25 mouse cellular contexts compared by ENCODE assay signal in the genomic region with DNA sequence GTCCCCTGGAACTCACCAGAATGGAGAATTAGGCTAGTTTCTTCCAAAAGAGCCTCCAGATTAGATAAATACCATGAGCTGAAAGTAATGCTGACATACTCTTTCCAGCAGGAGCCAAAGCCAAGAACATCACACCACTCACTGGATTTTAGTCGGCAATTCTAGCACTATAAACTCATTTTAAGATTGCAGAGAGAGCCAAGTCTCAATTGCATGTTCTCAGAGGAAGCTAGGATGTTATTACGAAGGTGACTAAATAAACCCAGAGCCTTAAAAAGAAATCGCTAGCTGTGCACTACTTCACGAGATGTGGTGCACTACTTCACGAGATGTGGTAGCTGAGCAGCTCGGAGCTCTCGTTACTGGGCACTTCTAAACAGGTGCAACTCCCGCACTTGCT. TPM values are rescaled to one million over a fixed set of nuclear protein-coding genes. Genes with fewer than 3 reads are reported as not detected.
A peak's percentile ranks its signal among the peaks of the same experiment; 100 is the strongest.
DNase-seq lines count a peak whose midpoint lies in the region; ATAC-seq and TF ChIP-seq lines count a peak whose summit lies in the region.
"Had no signal": no experiment of that assay in that cellular context is flagged by ENCODE, and none has a peak within 500 bp of the region (broad histone marks: within the 10 kb centered on the region; RNA-seq: fewer than 3 reads in every experiment).

No protein-coding gene starts in this region.

- H3K4me1 ChIP-seq in forebrain, postnatal 0 days (ENCODE audit: insufficient read depth) = no peaks in the 10 kb centered on the region
- no peaks in the 10 kb centered on the region for H3K4me1 ChIP-seq in forebrain, embryonic 12.5 days
- H3K4me1 ChIP-seq in midbrain, embryonic 11.5 days (ENCODE audit: control insufficient read depth, insufficient read depth, low read length) = no peaks in the 10 kb centered on the region
- no peaks in the 10 kb centered on the region for H3K4me1 ChIP-seq in midbrain, embryonic 16.5 days (ENCODE audit: control insufficient read depth, insufficient read depth, low read length)
- H3K4me1 ChIP-seq: embryonic facial prominence, embryonic 12.5 days; embryonic facial prominence, embryonic 15.5 days; forebrain, embryonic 15.5 days had no signal

- no peak overlapping the region for H3K9ac ChIP-seq in forebrain, postnatal 0 days
- H3K9ac ChIP-seq in forebrain, embryonic 12.5 days = no peak overlapping the region
- H3K9ac ChIP-seq in midbrain, embryonic 11.5 days (ENCODE audit: low read length) = no peak overlapping the region
- H3K9ac ChIP-seq in midbrain, embryonic 16.5 days (ENCODE audit: low read depth, low read length) = no peak overlapping the region
- H3K9ac ChIP-seq: embryonic facial prominence, embryonic 12.5 days; embryonic facial prominence, embryonic 15.5 days; forebrain, embryonic 15.5 days; hindbrain, embryonic 14.5 days had no signal

- H3K36me3 ChIP-seq in forebrain, postnatal 0 days (ENCODE audit: insufficient read depth) = no peaks in the 10 kb centered on the region
- H3K36me3 ChIP-seq in forebrain, embryonic 12.5 days (replicated peaks) = peaks cover 25% of the 10 kb centered on the region
- peaks cover 7% of the 10 kb centered on the region for H3K36me3 ChIP-seq in midbrain, embryonic 11.5 days (ENCODE audit: control insufficient read depth, insufficient read depth, low read length)
- no peaks in the 10 kb centered on the region for H3K36me3 ChIP-seq in midbrain, embryonic 16.5 days (ENCODE audit: control insufficient read depth, insufficient read depth, low read length)
- H3K36me3 ChIP-seq: forebrain, embryonic 15.5 days had no signal

- H3K9me3 ChIP-seq in forebrain, postnatal 0 days (ENCODE audit: low read length) = no peaks in the 10 kb centered on the region
- no peaks in the 10 kb centered on the region for H3K9me3 ChIP-seq in forebrain, embryonic 12.5 days
- H3K9me3 ChIP-seq in midbrain, embryonic 11.5 days (ENCODE audit: control insufficient read depth, low read length) = no peaks in the 10 kb centered on the region
- no peaks in the 10 kb centered on the region for H3K9me3 ChIP-seq in midbrain, embryonic 16.5 days (replicated peaks; ENCODE audit: control insufficient read depth, low read length, poor library complexity, severe bottlenecking)
- H3K9me3 ChIP-seq: embryonic facial prominence, embryonic 12.5 days; embryonic facial prominence, embryonic 15.5 days; forebrain, embryonic 15.5 days had no signal

- ATAC-seq in forebrain, postnatal 0 days = 0 out of 2 replicates have a peak, but pooled peaks have one; percentile 14
- ATAC-seq in forebrain, embryonic 12.5 days (ENCODE audit: low FRiP score) = no peak
- no peak for ATAC-seq in midbrain, embryonic 11.5 days (ENCODE audit: low FRiP score)
- ATAC-seq in midbrain, embryonic 16.5 days = no peak
- ATAC-seq: forebrain, embryonic 15.5 days; hindbrain, postnatal 0 days; inflammation-experienced regulatory T-cells, adult 6 months; Patski had no signal

- DNase-seq in forebrain, postnatal 0 days = peak; percentile 11
- peak; percentile 21 to 26 for DNase-seq in heart, postnatal 10 days
- no peak for DNase-seq in heart, postnatal 36 days
- DNase-seq in midbrain, embryonic 11.5 days (ENCODE audit: low spot score, missing footprints) = peak; percentile 14
- peak; percentile 27 for DNase-seq in right cerebral cortex, postnatal 25 days
- no peak for DNase-seq in right cerebral cortex, postnatal 10 days (ENCODE audit: low spot score in 2 of 2)
- DNase-seq: adrenal gland, postnatal 10 days; adrenal gland, postnatal 36 days; cerebellum, adult 11 months; cerebellum, adult 2 months; cerebellum, adult 9-11 months; cerebellum, postnatal 25 days; gastrocnemius, postnatal 25 days; heart, adult 2 months; heart, postnatal 4 days had no signal

- H3K4me2 ChIP-seq in forebrain, postnatal 0 days (ENCODE audit: low read depth) = no peak overlapping the region
- no peak overlapping the region for H3K4me2 ChIP-seq in forebrain, embryonic 12.5 days
- no peak overlapping the region for H3K4me2 ChIP-seq in midbrain, embryonic 11.5 days
- H3K4me2 ChIP-seq in midbrain, embryonic 16.5 days (ENCODE audit: low read length) = no peak overlapping the region
- H3K4me2 ChIP-seq: embryonic facial prominence, embryonic 12.5 days; embryonic facial prominence, embryonic 15.5 days; forebrain, embryonic 15.5 days; heart, embryonic 11.5 days; hindbrain, embryonic 14.5 days had no signal

- TF ChIP-seq CTCF in forebrain, postnatal 0 days (IDR thresholded peaks at IDR 0.05; ENCODE audit: low read depth) = no peak

- H3K27ac ChIP-seq in forebrain, postnatal 0 days (ENCODE audit: low read depth, low read length) = no peak overlapping the region
- no peak overlapping the region for H3K27ac ChIP-seq in forebrain, embryonic 12.5 days
- H3K27ac ChIP-seq in midbrain, embryonic 11.5 days (ENCODE audit: low read depth, low read length) = no peak overlapping the region
- H3K27ac ChIP-seq in midbrain, embryonic 16.5 days (ENCODE audit: low read length) = no peak overlapping the region
- H3K27ac ChIP-seq: embryonic facial prominence, embryonic 12.5 days; embryonic facial prominence, embryonic 15.5 days; forebrain, embryonic 15.5 days; heart, adult 2 months; hindbrain, embryonic 14.5 days; hindbrain, postnatal 0 days had no signal

- intact Hi-C loops in heart, postnatal 10 days (cut with DNase I) = no loop called here
- intact Hi-C loops in heart, postnatal 36 days (cut with DNase I) = no loop called here

- no peak overlapping the region for H3K4me3 ChIP-seq in forebrain, postnatal 0 days (ENCODE audit: low read depth, low read length)
- no peak overlapping the region for H3K4me3 ChIP-seq in forebrain, embryonic 12.5 days (replicated peaks)
- H3K4me3 ChIP-seq in midbrain, embryonic 11.5 days (ENCODE audit: low read depth, low read length) = no peak overlapping the region
- H3K4me3 ChIP-seq in midbrain, embryonic 16.5 days (ENCODE audit: low read depth, low read length) = no peak overlapping the region
- H3K4me3 ChIP-seq: embryonic facial prominence, embryonic 12.5 days; embryonic facial prominence, embryonic 15.5 days; forebrain, embryonic 15.5 days; heart, adult 2 months had no signal

- 69% methylated on average over 8 of the region's 8 CpGs for WGBS in forebrain, postnatal 0 days
- 85% methylated on average over 8 of the region's 8 CpGs for WGBS in forebrain, embryonic 12.5 days
- 94% methylated on average over 8 of the region's 8 CpGs for WGBS in midbrain, embryonic 11.5 days
- WGBS in midbrain, embryonic 16.5 days = 86% methylated on average over 8 of the region's 8 CpGs

- H3K27me3 ChIP-seq in forebrain, postnatal 0 days (ENCODE audit: insufficient read depth, low read length) = no peaks in the 10 kb centered on the region
- no peaks in the 10 kb centered on the region for H3K27me3 ChIP-seq in forebrain, embryonic 12.5 days
- H3K27me3 ChIP-seq in midbrain, embryonic 11.5 days (ENCODE audit: control insufficient read depth, insufficient read depth, low read length) = no peaks in the 10 kb centered on the region
- no peaks in the 10 kb centered on the region for H3K27me3 ChIP-seq in midbrain, embryonic 16.5 days (ENCODE audit: control insufficient read depth, insufficient read depth, low read depth, low read length)
- H3K27me3 ChIP-seq: embryonic facial prominence, embryonic 12.5 days; embryonic facial prominence, embryonic 15.5 days; forebrain, embryonic 15.5 days; Patski had no signal

RNA-seq across cellular contexts. Expression of gene Rcn1, which starts 16.1 kb away (rescaled TPM):
- 37.7 and 41.4 TPM in 2 replicates for total RNA-seq in forebrain, postnatal 0 days (2014; rRNA removed)
- polyA plus RNA-seq in forebrain, postnatal 0 days (2015; fragmentation: Nextera tagmentation; extraction: Ambion mirVana) = 42.5 and 55.1 TPM in 2 replicates
- polyA plus RNA-seq in forebrain, embryonic 12.5 days (2016; fragmentation: Nextera tagmentation; extraction: Ambion mirVana) = 102 and 114 TPM in 2 replicates
- 10 to 100 TPM; 40.5 to 50.9 TPM for total RNA-seq in heart, postnatal 10 days (2021)
- total RNA-seq in heart, postnatal 36 days (2021) = 10 to 100 TPM; 21.5 to 23.6 TPM
- 98.4 and 100 TPM in 2 replicates for polyA plus RNA-seq in midbrain, embryonic 11.5 days (2014; fragmentation: Nextera tagmentation; extraction: Ambion mirVana)
- polyA plus RNA-seq in midbrain, embryonic 16.5 days (2015; fragmentation: Nextera tagmentation; extraction: Ambion mirVana) = 63.8 and 65.7 TPM in 2 replicates

Comparison
In these comparisons a context has a peak if more than half of its experiments do, and no peak if none do; other contexts are left out.
1. DNase-seq: peak in forebrain, postnatal 0 days (single experiment), heart, postnatal 10 days (2 of 2), midbrain, embryonic 11.5 days (single experiment) and right cerebral cortex, postnatal 25 days (single experiment); none in heart, postnatal 36 days (0 of 2) and right cerebral cortex, postnatal 10 days (0 of 2).